Mouse (Mus musculus) intestine, embryonic 14.5 days (tissue): Measurements from ENCODE around the gene Draxin. TPM values are rescaled to one million over a fixed set of nuclear protein-coding genes. Genes with fewer than 3 reads are reported as not detected.

Source experiments
- ATAC-seq: fragments of 200-750 bp; cut with Nextera tagmentation; replicated peaks from 2 replicates; pipeline ENCODE4 v1.8.0; 2017; ENCODE audit warnings: low read depth, moderate number of reproducible peaks, moderate TSS enrichment, moderate library complexity; ENCODE audit not compliant: low FRiP score, low TSS enrichment
- DNase-seq: peaks from one replicate; pipeline ENCODE4 v3.0.0-alpha.2; 2018; ENCODE audit warnings: low spot score
- H3K27ac ChIP-seq: fragments of 300-500 bp; sonication (generic); 2 replicates; pipeline ENCODE4 v1.5.1; 2014; ENCODE audit warnings: low read depth, mild to moderate bottlenecking, control low read depth
- H3K27me3 ChIP-seq: fragments of 300-500 bp; sonication (generic); replicated peaks from 2 replicates; pipeline ENCODE4 v1.6.1; 2014; ENCODE audit warnings: low read length, control low read depth; ENCODE audit not compliant: control insufficient read depth, insufficient read depth
- H3K36me3 ChIP-seq: fragments of 300-500 bp; sonication (generic); 2 replicates; pipeline ENCODE4 v1.6.1; 2014; ENCODE audit warnings: low read length, control low read depth; ENCODE audit not compliant: control insufficient read depth, insufficient read depth
- H3K4me1 ChIP-seq: fragments of 300-500 bp; sonication (generic); replicated peaks from 2 replicates; pipeline ENCODE4 v1.6.1; 2014; ENCODE audit warnings: low read length, control low read depth, mixed read lengths; ENCODE audit not compliant: control insufficient read depth, insufficient read depth
- H3K4me2 ChIP-seq: fragments of 300-500 bp; sonication (generic); 2 replicates; pipeline ENCODE4 v1.6.1; 2014; ENCODE audit warnings: low read length
- H3K4me3 ChIP-seq: fragments of 300-500 bp; sonication (generic); 2 replicates; pipeline ENCODE4 v1.5.1; 2014; ENCODE audit warnings: low read depth, low read length, control low read depth, mixed read lengths
- H3K9ac ChIP-seq: fragments of 300-500 bp; sonication (generic); 2 replicates; pipeline ENCODE4 v1.6.1; 2014; ENCODE audit warnings: mild to moderate bottlenecking, low read length
- H3K9me3 ChIP-seq: fragments of 300-500 bp; sonication (generic); 2 replicates; pipeline ENCODE4 v1.6.1; 2016; ENCODE audit warnings: low read length, control low read depth; ENCODE audit not compliant: control insufficient read depth
- WGBS: fragments of 180-500 bp; shearing (Covaris S2); extraction: QIAGEN DNeasy Blood & Tissue Kit; methylation state at CpG from one replicate; pipeline ENCODE4 v1.1.7; 2014; 5-methylcytosine and 5-hydroxymethylcytosine counted together
- polyA plus RNA-seq: library from polyadenylated mRNA; unstranded; fragments of >200 nt; fragmentation: Nextera tagmentation; extraction: Ambion mirVana; gene quantifications from 2 replicates; pipeline ENCODE4 v1.2.1, GENCODE M21; 2014

Draxin gene
- polyA plus RNA-seq, 1 experiment from 2014 or later = 0.34 TPM

DNA sequence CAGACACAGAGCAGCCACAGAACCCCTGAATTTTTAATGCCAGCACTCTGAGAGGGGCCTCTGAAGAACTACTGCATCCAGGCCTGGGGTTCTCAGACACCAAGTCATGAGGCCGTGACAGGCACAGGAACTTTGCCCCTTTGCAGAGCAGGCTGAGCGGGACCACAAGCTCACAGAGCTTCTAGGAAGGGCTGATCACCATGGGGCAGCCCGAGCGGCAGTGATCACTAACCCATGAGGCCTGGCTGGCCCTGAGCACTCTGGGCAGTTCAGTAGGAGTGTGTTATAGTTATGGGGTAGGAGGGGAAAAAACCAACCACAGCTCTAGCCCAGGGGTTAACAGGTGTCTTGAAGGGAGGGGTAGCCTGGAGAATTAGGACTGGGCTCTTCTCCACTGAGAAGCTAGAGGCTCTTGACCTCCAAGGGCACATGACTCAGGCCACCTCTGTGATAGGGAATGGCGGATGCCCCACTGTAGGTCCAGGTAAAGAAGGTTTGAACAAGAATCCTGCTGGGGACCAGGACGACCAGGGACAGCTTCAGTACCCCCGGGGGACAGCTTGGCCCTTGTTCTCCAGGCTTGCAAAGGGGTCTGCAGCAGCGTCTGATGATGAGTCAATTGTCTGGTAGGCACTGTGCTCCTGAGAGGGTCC lies 50.4 kb downstream of the Draxin start:
- Histone ChIP-seq H3K27me3 (no peaks in the 10 kb centered on the region), H3K36me3 (peaks cover 12% of the 10 kb centered on the region), H3K4me3 (no peak overlapping the region), H3K9me3 (no peaks in the 10 kb centered on the region), H3K4me2 (no peak overlapping the region), H3K9ac (no peak overlapping the region), H3K4me1 (0 out of 2 replicates have a peak, but pooled peaks cover 7% of the 10 kb centered on the region), H3K27ac (no peak overlapping the region)
- DNase-seq (no peak), ATAC-seq (no peak)
- WGBS = 90% methylated on average over 8 of the region's 8 CpGs

DNA sequence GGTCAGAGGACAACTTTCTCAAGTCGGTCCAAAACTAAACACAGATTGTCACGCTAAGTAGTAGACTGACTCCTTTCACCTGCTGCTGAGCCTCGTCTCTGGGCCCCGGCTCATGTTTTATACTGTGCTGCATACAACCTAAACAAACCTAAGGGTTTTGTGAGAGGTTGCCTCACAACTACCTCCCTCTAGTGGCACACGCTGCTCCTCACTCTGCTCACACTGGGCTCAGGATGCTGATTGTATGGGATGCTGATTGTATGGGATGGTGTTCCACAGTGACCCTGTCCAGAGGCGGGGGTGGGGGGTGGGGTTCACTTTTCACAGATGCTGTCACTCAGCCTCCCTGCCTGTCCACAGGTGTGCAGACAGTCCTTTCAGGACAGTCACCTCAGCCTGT lies 51.3 kb downstream of the Draxin start:
- 36% methylated on average over 6 of the region's 6 CpGs for WGBS
- Histone ChIP-seq H3K27ac (no peak overlapping the region), H3K27me3 (no peaks in the 10 kb centered on the region), H3K36me3 (peaks cover 12% of the 10 kb centered on the region), H3K4me1 (0 out of 2 replicates have a peak, but pooled peaks cover 5% of the 10 kb centered on the region), H3K9me3 (no peaks in the 10 kb centered on the region), H3K9ac (no peak overlapping the region), H3K4me2 (no peak overlapping the region), H3K4me3 (no peak overlapping the region)
- DNase-seq (no peak), ATAC-seq (no peak)

DNA sequence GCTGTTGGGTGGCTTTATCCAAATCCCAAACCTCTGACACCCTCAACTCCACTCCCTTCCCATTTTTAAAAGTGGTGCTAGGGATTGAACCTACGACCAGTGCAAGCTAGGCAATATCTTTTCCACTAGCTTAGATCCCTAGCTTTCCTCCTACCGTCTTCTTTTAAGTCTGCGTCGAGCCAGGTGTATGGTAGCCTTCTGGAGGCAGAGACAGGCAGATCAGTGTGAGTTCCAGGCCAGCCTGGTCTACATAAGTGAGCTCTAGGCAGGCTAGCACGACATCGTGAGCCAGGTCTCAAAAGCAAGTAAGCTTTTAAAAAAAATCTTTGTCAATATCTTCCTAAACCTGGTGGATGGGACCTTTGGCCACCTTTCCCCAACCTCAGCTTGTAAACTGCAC lies 54.6 kb downstream of the Draxin start:
- Histone ChIP-seq H3K9me3 (no peaks in the 10 kb centered on the region), H3K4me3 (no peak overlapping the region), H3K27ac (no peak overlapping the region), H3K9ac (no peak overlapping the region), H3K4me1 (no peaks in the 10 kb centered on the region), H3K36me3 (peaks cover 9% of the 10 kb centered on the region), H3K4me2 (no peak overlapping the region), H3K27me3 (no peaks in the 10 kb centered on the region)
- DNase-seq (no peak), ATAC-seq (no peak)
- WGBS = 90% methylated on average over 6 of the region's 6 CpGs

DNA sequence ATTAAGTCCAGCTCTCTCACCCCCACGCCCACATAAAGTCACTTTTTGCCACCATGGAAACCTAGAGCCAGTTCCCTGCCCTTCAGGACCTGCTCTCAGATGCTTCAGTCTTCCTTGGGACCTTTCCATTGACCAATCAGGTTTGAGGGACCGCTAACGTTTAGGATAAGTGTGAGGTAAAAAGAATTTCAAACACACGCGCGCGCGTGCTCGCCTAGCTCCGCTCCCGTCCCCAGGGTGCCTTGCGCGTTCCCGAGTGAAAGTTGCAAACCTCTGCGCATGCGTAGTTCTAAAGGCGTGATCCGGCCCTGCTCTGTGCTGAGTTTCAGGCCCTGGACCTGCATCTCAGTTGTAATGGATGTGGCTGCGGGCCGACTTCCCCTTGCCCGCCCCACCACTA lies 55.2 kb downstream of the Draxin start:
- Histone ChIP-seq H3K9ac (no peak overlapping the region), H3K27me3 (no peaks in the 10 kb centered on the region), H3K4me1 (no peaks in the 10 kb centered on the region), H3K4me3 (peak overlapping the region; percentile 10), H3K36me3 (peaks cover 6% of the 10 kb centered on the region), H3K9me3 (no peaks in the 10 kb centered on the region), H3K4me2 (peak overlapping the region; percentile 38), H3K27ac (no peak overlapping the region)
- ATAC-seq = peak; percentile 30; the same call in 1 of the 2 replicates
- 32% methylated on average over 21 of the region's 21 CpGs for WGBS
- DNase-seq = peak; percentile 78

DNA sequence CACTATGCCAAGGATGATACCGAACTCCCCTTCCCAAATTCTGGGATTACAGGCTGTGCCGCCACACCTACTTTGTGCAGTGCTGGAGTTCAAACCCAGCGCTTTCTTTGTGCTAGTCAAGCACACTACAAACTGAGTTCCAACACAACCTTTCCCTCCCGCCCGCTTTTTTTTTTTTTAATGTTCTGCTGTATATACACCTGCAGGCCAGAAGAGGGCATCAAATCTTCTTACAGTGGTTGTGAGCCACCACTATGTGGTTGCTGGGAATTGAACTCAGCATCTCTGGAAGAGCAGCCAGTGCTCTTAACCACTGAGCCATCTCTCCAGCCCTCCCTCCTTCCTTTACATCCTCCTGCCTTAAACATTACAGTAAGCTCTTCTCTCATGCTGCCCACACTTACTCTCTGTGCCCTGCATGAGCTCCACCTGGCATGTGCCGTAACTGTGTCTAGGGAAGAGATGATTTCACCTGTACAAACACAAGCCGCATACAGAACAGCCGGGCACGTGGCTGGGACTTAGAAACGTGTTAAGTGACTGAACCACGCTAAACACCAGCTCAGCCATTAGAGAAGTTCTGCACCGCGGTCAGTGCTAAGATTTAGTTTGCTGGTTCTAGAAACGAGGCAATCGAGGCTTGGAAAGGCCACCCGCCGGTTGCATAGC lies 55.8 kb downstream of the Draxin start:
- ATAC-seq = 0 out of 2 replicates have a peak, but pooled peaks have one; percentile 17
- H3K9me3 ChIP-seq = no peaks in the 10 kb centered on the region
- no peaks in the 10 kb centered on the region for H3K27me3 ChIP-seq
- 50% methylated on average over 17 of the region's 17 CpGs for WGBS
- H3K9ac ChIP-seq = no peak overlapping the region
- H3K4me2 ChIP-seq = peak overlapping the region; percentile 38
- H3K4me3 ChIP-seq = peak overlapping the region; percentile 10; the same call in 1 of the 2 replicates
- no peaks in the 10 kb centered on the region for H3K4me1 ChIP-seq
- H3K36me3 ChIP-seq = no peaks in the 10 kb centered on the region
- DNase-seq = no peak
- H3K27ac ChIP-seq = no peak overlapping the region

DNA sequence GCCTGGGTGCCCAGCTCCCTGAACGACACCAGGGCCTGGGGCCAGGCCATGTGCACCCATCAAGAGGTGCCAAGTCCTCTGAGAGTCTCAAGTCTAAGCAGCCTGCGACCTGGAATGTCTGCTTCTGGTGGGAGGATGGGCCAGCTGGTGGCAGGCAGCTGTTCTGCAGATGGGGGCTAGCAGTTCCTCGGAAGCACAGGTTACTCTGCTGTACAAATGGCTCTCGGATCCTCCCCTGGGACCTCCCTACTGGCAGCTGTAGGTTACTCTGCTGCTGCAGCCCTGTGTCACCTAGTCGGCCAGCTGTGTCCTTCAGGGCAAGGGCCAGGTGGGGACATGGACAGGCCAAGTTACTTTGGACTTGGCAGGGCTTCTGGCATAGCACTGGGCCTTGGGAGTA lies 59.0 kb downstream of the Draxin start:
- H3K4me1 ChIP-seq = no peaks in the 10 kb centered on the region

DNA sequence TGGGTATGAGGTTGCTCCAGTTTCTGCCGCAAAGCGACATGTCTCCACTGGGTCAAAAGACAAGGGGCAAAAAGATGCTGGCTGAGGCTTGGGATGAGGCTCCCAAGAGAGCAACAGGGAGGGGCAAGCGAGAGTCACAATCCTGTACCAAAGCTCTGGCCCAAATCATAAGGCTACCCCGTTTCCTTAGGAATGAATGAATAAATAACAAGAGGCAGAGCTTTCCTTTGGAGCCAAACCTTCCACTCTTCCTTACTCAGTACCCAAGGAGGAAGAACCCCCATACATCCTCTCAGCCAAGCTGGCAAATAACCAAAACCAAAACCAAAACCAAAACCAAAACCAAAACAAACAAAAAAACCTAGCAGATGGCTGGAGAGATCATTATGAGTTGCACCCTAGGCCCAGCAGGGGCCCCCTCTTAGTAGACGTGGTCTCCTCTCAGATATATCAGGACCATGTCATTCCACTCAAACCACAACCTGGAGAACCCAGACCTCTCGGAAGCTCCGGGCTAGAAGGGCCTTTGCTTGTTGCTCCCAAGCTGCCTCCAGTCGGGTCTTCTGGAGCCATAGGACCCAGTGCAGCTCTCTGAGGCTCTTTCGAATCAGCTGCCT lies 60.8 kb downstream of the Draxin start:
- no peaks in the 10 kb centered on the region for H3K4me1 ChIP-seq
- H3K4me2 ChIP-seq = no peak overlapping the region
- no peaks in the 10 kb centered on the region for H3K27me3 ChIP-seq
- H3K36me3 ChIP-seq = no peaks in the 10 kb centered on the region
- H3K4me3 ChIP-seq = no peak overlapping the region
- WGBS = 81% methylated on average over 9 of the region's 9 CpGs
- no peak overlapping the region for H3K27ac ChIP-seq
- ATAC-seq = no peak
- DNase-seq = no peak
- no peak overlapping the region for H3K9ac ChIP-seq
- no peaks in the 10 kb centered on the region for H3K9me3 ChIP-seq

More for the DNA sequence above, 59.0 kb downstream of the Draxin start:
- 54% methylated on average over 5 of the region's 5 CpGs for WGBS
- DNase-seq (no peak), ATAC-seq (no peak)
- Histone ChIP-seq H3K4me3 (no peak overlapping the region), H3K9ac (no peak overlapping the region), H3K4me2 (no peak overlapping the region), H3K27ac (no peak overlapping the region), H3K36me3 (no peaks in the 10 kb centered on the region), H3K9me3 (no peaks in the 10 kb centered on the region), H3K27me3 (no peaks in the 10 kb centered on the region)

DNA sequence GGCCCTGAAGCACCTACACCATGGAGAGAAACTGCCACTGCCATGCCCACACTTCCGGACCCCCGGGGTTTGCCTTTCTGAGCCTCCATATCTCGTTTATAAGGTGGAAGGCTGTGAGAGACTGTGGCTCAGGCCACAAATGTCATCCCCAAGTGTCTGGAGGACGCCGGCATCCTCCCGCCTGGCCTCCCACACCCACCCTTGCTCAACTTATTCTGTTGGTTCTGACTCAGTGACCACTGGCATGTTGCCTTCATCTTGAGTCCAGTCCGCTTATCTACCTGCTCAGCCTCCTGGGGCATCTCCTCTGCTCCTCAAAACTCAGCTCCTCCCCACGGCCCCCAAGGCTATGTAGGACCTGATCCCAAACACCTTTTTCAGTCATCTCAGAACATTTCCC lies 63.2 kb downstream of the Draxin start:
- H3K4me1 ChIP-seq = no peaks in the 10 kb centered on the region
- H3K4me3 ChIP-seq = no peak overlapping the region
- no peak overlapping the region for H3K4me2 ChIP-seq
- WGBS = 89% methylated on average over 8 of the region's 8 CpGs
- no peak for ATAC-seq
- no peak for DNase-seq
- H3K9ac ChIP-seq = no peak overlapping the region
- no peaks in the 10 kb centered on the region for H3K36me3 ChIP-seq
- no peaks in the 10 kb centered on the region for H3K27me3 ChIP-seq
- no peak overlapping the region for H3K27ac ChIP-seq
- no peaks in the 10 kb centered on the region for H3K9me3 ChIP-seq
